Mouse (Mus musculus) MEL (cell line): Measurements from ENCODE around the gene Nudt2. TPM values are rescaled to one million over a fixed set of nuclear protein-coding genes. Genes with fewer than 3 reads are reported as not detected.

Experiments used
- DNase-seq: peaks from one replicate; pipeline ENCODE4 v3.0.0; 2011; ENCODE audit warnings: low read depth, low spot score
- H3K27ac ChIP-seq: 2 replicates; pipeline ENCODE4 v1.5.1; 2012; ENCODE audit warnings: low read depth, mild to moderate bottlenecking, control low read depth, low read length, moderate library complexity; ENCODE audit not compliant: control insufficient read depth
- H3K27me3 ChIP-seq, 2 experiments: fragments of 150-350 bp in 1 of 2; sonication (generic) in 1 of 2; 2 replicates each; pipeline ENCODE4 v1.6.1; 2012; ENCODE audit warnings: low read length in 2 of 2, mild to moderate bottlenecking in 2 of 2, improper control_type of control experiment in 1 of 2, moderate library complexity in 1 of 2; ENCODE audit not compliant: insufficient read depth in 2 of 2, control insufficient read depth in 1 of 2
- H3K36me3 ChIP-seq, 2 experiments: 2 replicates each; pipeline ENCODE4 v1.6.1; 2012 to 2014; ENCODE audit warnings: low read length in 2 of 2, improper control_type of control experiment in 1 of 2, inconsistent platforms in 1 of 2, mild to moderate bottlenecking in 1 of 2; ENCODE audit not compliant: insufficient read depth in 2 of 2, control insufficient read depth in 1 of 2
- H3K4me1 ChIP-seq, 2 experiments: fragments of 150-350 bp in 1 of 2; sonication (generic) in 1 of 2; 2 replicates each; pipeline ENCODE4 v1.6.1; 2012; ENCODE audit warnings: low read length in 2 of 2, improper control_type of control experiment in 1 of 2, mild to moderate bottlenecking in 1 of 2; ENCODE audit not compliant: insufficient read depth in 2 of 2, control insufficient read depth in 1 of 2
- H3K4me3 ChIP-seq, 2 experiments: fragments of 150-350 bp in 1 of 2; sonication (generic) in 1 of 2; 2 replicates each; pipeline ENCODE4 v1.5.1; 2012; ENCODE audit warnings: low read depth in 2 of 2, low read length in 2 of 2, mild to moderate bottlenecking in 2 of 2, moderate library complexity in 2 of 2, control low read depth in 1 of 2, improper control_type of control experiment in 1 of 2; ENCODE audit not compliant: control insufficient read depth in 1 of 2, insufficient read depth in 1 of 2
- H3K79me2 ChIP-seq: 2 replicates; pipeline ENCODE4 v1.6.1; 2012; ENCODE audit warnings: mild to moderate bottlenecking, low read length, moderate library complexity; ENCODE audit not compliant: control insufficient read depth, poor library complexity, insufficient read depth
- H3K9ac ChIP-seq: 2 replicates; pipeline ENCODE4 v1.6.1; 2012; ENCODE audit warnings: low read depth, mild to moderate bottlenecking, control low read depth, low read length, moderate library complexity; ENCODE audit not compliant: control insufficient read depth, poor library complexity, severe bottlenecking
- H3K9me3 ChIP-seq: fragments of 150-350 bp; sonication (generic); replicated peaks from 2 replicates; pipeline ENCODE4 v1.6.1; 2012; ENCODE audit warnings: mild to moderate bottlenecking, low read length, improper control_type of control experiment, moderate library complexity; ENCODE audit not compliant: insufficient read depth
- CHD1 ChIP-seq: IDR thresholded peaks from 2 replicates; pipeline ENCODE4 v1.6.1; 2012; ENCODE audit warnings: low read depth, mild to moderate bottlenecking, inconsistent platforms, low read length, improper control_type of control experiment
- CHD2 ChIP-seq: IDR thresholded peaks from 2 replicates; pipeline ENCODE4 v1.6.1; 2011; ENCODE audit warnings: low read length, improper control_type of control experiment
- CTCF ChIP-seq, 3 experiments: IDR thresholded peaks in 2 of 3; conservative IDR thresholded peaks in 1 of 3; 2 replicates each; pipeline ENCODE4 v1.5.1; 2011 to 2012; ENCODE audit warnings: low read length in 3 of 3, low read depth in 2 of 3, mild to moderate bottlenecking in 2 of 3, improper control_type of control experiment in 1 of 3, inconsistent platforms in 1 of 3, mixed read lengths in 1 of 3, moderate library complexity in 1 of 3; ENCODE audit not compliant: control insufficient read depth in 1 of 3, insufficient read depth in 1 of 3, poor library complexity in 1 of 3, severe bottlenecking in 1 of 3
- E2F4 ChIP-seq: IDR thresholded peaks from 2 replicates; pipeline ENCODE4 v1.6.1; 2011; ENCODE audit warnings: low read depth, low read length, improper control_type of control experiment, borderline replicate concordance
- ELF1 ChIP-seq: IDR thresholded peaks from 2 replicates; pipeline ENCODE4 v1.6.1; 2014; ENCODE audit warnings: low read depth, mild to moderate bottlenecking, inconsistent platforms, low read length, improper control_type of control experiment, moderate library complexity
- EP300 ChIP-seq, 2 experiments: IDR thresholded peaks; 2 replicates each; pipeline ENCODE4 v1.6.1; 2011; ENCODE audit warnings: improper control_type of control experiment in 2 of 2, low read length in 2 of 2, low read depth in 1 of 2, mild to moderate bottlenecking in 1 of 2
- GATA1 ChIP-seq: IDR thresholded peaks from 2 replicates; pipeline ENCODE4 v1.6.1; 2011; ENCODE audit warnings: low read depth, low read length, improper control_type of control experiment
- HCFC1 ChIP-seq: IDR thresholded peaks from 2 replicates; pipeline ENCODE4 v1.6.1; 2012; ENCODE audit warnings: low read depth, mild to moderate bottlenecking, inconsistent platforms, low read length, improper control_type of control experiment, moderate library complexity
- JUND ChIP-seq: IDR thresholded peaks from 2 replicates; pipeline ENCODE4 v1.6.1; 2011; ENCODE audit warnings: low read depth, mild to moderate bottlenecking, improper control_type of control experiment, low read length
- MAFK ChIP-seq: IDR thresholded peaks from 2 replicates; pipeline ENCODE4 v1.6.1; 2011; ENCODE audit warnings: low read depth, mild to moderate bottlenecking, low read length, improper control_type of control experiment, borderline replicate concordance
- MEF2A ChIP-seq: IDR thresholded peaks from 2 replicates; pipeline ENCODE4 v1.6.1; 2014; ENCODE audit warnings: low read depth, mild to moderate bottlenecking, inconsistent platforms, low read length, improper control_type of control experiment; ENCODE audit not compliant: poor library complexity, insufficient replicate concordance, severe bottlenecking; ENCODE audit errors: extremely low read depth
- MXI1 ChIP-seq: IDR thresholded peaks from 2 replicates; pipeline ENCODE4 v1.6.1; 2011; ENCODE audit warnings: mild to moderate bottlenecking, low read depth, low read length, improper control_type of control experiment
- MYB ChIP-seq: IDR thresholded peaks from 2 replicates; pipeline ENCODE4 v1.6.1; 2011; ENCODE audit warnings: mild to moderate bottlenecking, low read depth, low read length, improper control_type of control experiment
- NELFE ChIP-seq: IDR thresholded peaks from 2 replicates; pipeline ENCODE4 v1.6.1; 2011; ENCODE audit warnings: low read depth, low read length, improper control_type of control experiment
- NRF1 ChIP-seq: IDR thresholded peaks from 2 replicates; pipeline ENCODE4 v1.6.1; 2014; ENCODE audit warnings: low read depth, mild to moderate bottlenecking, inconsistent platforms, low read length, improper control_type of control experiment, moderate library complexity; ENCODE audit not compliant: poor library complexity, insufficient read depth, severe bottlenecking
- POLR2AphosphoS2 ChIP-seq: IDR thresholded peaks from 2 replicates; pipeline ENCODE4 v1.6.1; 2011; ENCODE audit warnings: low read length, improper control_type of control experiment
- RAD21 ChIP-seq: IDR thresholded peaks from 2 replicates; pipeline ENCODE4 v1.6.1; 2011; ENCODE audit warnings: mild to moderate bottlenecking, low read depth, low read length, improper control_type of control experiment
- RCOR1 ChIP-seq: IDR thresholded peaks from 2 replicates; pipeline ENCODE4 v1.6.1; 2012; ENCODE audit warnings: low read depth, mild to moderate bottlenecking, inconsistent platforms, low read length, improper control_type of control experiment
- SIN3A ChIP-seq: IDR thresholded peaks from 2 replicates; pipeline ENCODE4 v1.6.1; 2012; ENCODE audit warnings: low read length, improper control_type of control experiment, inconsistent platforms
- SMC3 ChIP-seq: IDR thresholded peaks from 2 replicates; pipeline ENCODE4 v1.6.1; 2011; ENCODE audit warnings: low read depth, low read length, improper control_type of control experiment
- TAL1 ChIP-seq: IDR thresholded peaks from 2 replicates; pipeline ENCODE4 v1.6.1; 2012; ENCODE audit warnings: mild to moderate bottlenecking, inconsistent platforms, low read length, moderate library complexity, mixed read lengths
- TBP ChIP-seq: IDR thresholded peaks from 2 replicates; pipeline ENCODE4 v1.8.0; 2011; ENCODE audit warnings: low read depth, low read length, improper control_type of control experiment
- UBTF ChIP-seq: IDR thresholded peaks from 2 replicates; pipeline ENCODE4 v1.6.1; 2012; ENCODE audit warnings: low read depth, mild to moderate bottlenecking, inconsistent platforms, low read length, improper control_type of control experiment, moderate library complexity, borderline replicate concordance; ENCODE audit not compliant: insufficient read depth
- USF1 ChIP-seq: IDR thresholded peaks from 2 replicates; pipeline ENCODE4 v1.6.1; 2014; ENCODE audit warnings: low read depth, mild to moderate bottlenecking, inconsistent platforms, low read length, improper control_type of control experiment, moderate library complexity
- USF2 ChIP-seq, 2 experiments: IDR thresholded peaks; 2 replicates each; pipeline ENCODE4 v1.6.1; 2011 to 2012; ENCODE audit warnings: improper control_type of control experiment in 2 of 2, low read length in 2 of 2, borderline replicate concordance in 1 of 2, inconsistent platforms in 1 of 2, low read depth in 1 of 2, mild to moderate bottlenecking in 1 of 2; ENCODE audit not compliant: insufficient read depth in 1 of 2
- ZC3H11A ChIP-seq: IDR thresholded peaks from 2 replicates; pipeline ENCODE4 v1.6.1; 2012; ENCODE audit warnings: low read depth, mild to moderate bottlenecking, inconsistent platforms, low read length, improper control_type of control experiment
- ZKSCAN1 ChIP-seq: IDR thresholded peaks from 2 replicates; pipeline ENCODE4 v1.6.1; 2012; ENCODE audit warnings: low read depth, mild to moderate bottlenecking, inconsistent platforms, low read length, improper control_type of control experiment, moderate library complexity
- ZNF384 ChIP-seq: IDR thresholded peaks from 2 replicates; pipeline ENCODE4 v1.6.1; 2012; ENCODE audit warnings: low read depth, mild to moderate bottlenecking, inconsistent platforms, low read length, improper control_type of control experiment
- polyA plus RNA-seq, 2 experiments: library from polyadenylated mRNA; stranded (reverse) in 1 of 2; unstranded in 1 of 2; fragments of >175 nt in 1 of 2; fragments of >200 nt in 1 of 2; gene quantifications; 2 replicates each; pipeline versions ENCODE4 v1.2.1 to v1.2.4; 2012; ENCODE audit warnings: low replicate concordance in 2 of 2, low read depth in 1 of 2; ENCODE audit not compliant: insufficient read length in 2 of 2, insufficient read depth in 1 of 2, missing spikeins in 1 of 2
- total RNA-seq: library from RNA; depleted of rRNA; stranded (reverse); fragments of 300-350 nt; gene quantifications from 2 replicates; pipeline ENCODE4 v1.2.3, GENCODE M21; 2012

The Nudt2 gene
- total and polyA plus RNA-seq, 3 experiments: 19.2 to 25.3 TPM; not detected in 1

DNA sequence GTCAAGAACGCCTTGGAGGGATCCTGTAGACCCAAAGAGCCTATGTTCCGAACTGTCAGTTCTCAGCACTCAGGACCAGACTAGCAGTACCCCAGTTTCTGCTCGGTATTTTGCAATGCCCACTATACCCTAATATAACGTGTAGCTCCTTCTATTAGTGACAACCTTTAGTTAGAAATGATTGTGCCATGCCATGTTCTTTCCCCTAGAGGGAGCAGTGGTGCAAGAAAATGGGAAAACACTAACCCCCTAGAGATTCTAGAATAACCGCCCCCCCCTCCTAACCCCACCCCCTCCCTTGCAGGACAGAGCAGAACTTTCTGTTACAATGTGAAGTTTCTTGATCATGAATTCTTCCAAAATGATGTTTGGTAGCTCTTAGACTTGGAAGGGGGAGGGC is 39.4 kb downstream of the Nudt2 start:
- H3K27me3 ChIP-seq: no peaks in the 10 kb centered on the region
- H3K27ac ChIP-seq: peak overlapping the region; percentile 83
- H3K79me2 ChIP-seq: no peaks in the 10 kb centered on the region
- TF ChIP-seq HCFC1 (peak; percentile 30; the same call in 1 of the 2 replicates), TBP (no peak), NELFE (no peak), JUND (no peak), CTCF (IDR thresholded peaks at IDR 0.05 in 2 of 3, conservative IDR thresholded peaks at IDR 0.05 in 1 of 3; ENCODE audit: control insufficient read depth in 1 of 3, insufficient read depth in 1 of 3, low read depth in 2 of 3, low read length in 3 of 3, poor library complexity in 1 of 3, severe bottlenecking in 1 of 3) (peak in 1 of 3 experiments; percentile 55; a peak in 3 of 6 replicates), CHD1 (no peak), GATA1 (no peak), SMC3 (0 out of 2 replicates have a peak, but pooled peaks have one; percentile 9), ELF1 (no peak), USF2 (IDR thresholded peaks at IDR 0.05; ENCODE audit: borderline replicate concordance in 1 of 2, insufficient read depth in 1 of 2, low read depth in 1 of 2, low read length in 2 of 2) (no peak), MXI1 (no peak)
- H3K4me1 ChIP-seq: peaks cover 4 to 34% of the 10 kb centered on the region in 2 experiments; a peak in 3 of 4 replicates
- H3K4me3 ChIP-seq: no peak overlapping the region
- H3K9me3 ChIP-seq: no peaks in the 10 kb centered on the region
- no peak overlapping the region for H3K9ac ChIP-seq
- peak; percentile 63 for DNase-seq
- H3K36me3 ChIP-seq: peaks cover 0 to 19% of the 10 kb centered on the region in 2 experiments; a peak in 2 of 4 replicates

DNA sequence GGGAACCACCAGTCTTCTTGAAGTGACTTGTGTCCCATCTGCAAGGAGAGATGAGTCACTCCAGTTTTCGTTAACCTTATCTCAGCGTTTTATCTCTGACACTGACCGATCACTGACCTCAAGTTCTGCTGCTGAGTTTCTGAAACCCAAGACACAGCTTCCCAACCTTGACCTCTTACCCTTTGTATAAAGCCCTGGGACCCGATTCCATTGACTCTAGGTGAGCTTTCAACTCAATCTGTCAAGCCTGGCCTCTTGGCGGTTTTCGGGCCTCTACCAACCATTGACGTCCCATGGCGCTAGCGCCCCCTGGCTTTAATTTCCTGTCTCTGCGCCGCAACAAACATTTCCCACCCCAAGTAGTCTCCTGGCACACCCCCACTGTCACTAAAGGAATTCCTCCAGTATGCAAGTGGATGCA is 40.2 kb downstream of the Nudt2 start:
- Histone ChIP-seq H3K79me2 (no peaks in the 10 kb centered on the region), H3K36me3 (peaks cover 0 to 19% of the 10 kb centered on the region in 2 experiments; a peak in 2 of 4 replicates), H3K4me3 (peak overlapping the region in 1 of 2 experiments; percentile 31; a peak in 1 of 4 replicates), H3K9me3 (no peaks in the 10 kb centered on the region), H3K27ac (peak overlapping the region; percentile 83), H3K9ac (no peak overlapping the region), H3K4me1 (peaks cover 4 to 34% of the 10 kb centered on the region in 2 experiments; a peak in 3 of 4 replicates), H3K27me3 (no peaks in the 10 kb centered on the region)
- peak; percentile 66 for DNase-seq
- TF ChIP-seq SIN3A: no peak
- TF ChIP-seq CHD1: no peak
- no peak for TF ChIP-seq USF2 (IDR thresholded peaks at IDR 0.05; ENCODE audit: borderline replicate concordance in 1 of 2, insufficient read depth in 1 of 2, low read depth in 1 of 2, low read length in 2 of 2)
- no peak for TF ChIP-seq RCOR1
- no peak for TF ChIP-seq E2F4
- no peak for TF ChIP-seq ZC3H11A
- no peak for TF ChIP-seq UBTF
- no peak for TF ChIP-seq ZNF384
- TF ChIP-seq CHD2: no peak
- peak; percentile 65; the same call in 1 of the 2 replicates for TF ChIP-seq MYB
- TF ChIP-seq CTCF (IDR thresholded peaks at IDR 0.05 in 2 of 3, conservative IDR thresholded peaks at IDR 0.05 in 1 of 3; ENCODE audit: control insufficient read depth in 1 of 3, insufficient read depth in 1 of 3, low read depth in 2 of 3, low read length in 3 of 3, poor library complexity in 1 of 3, severe bottlenecking in 1 of 3): peak; percentile 42 to 66 (median 57)
- TF ChIP-seq ZKSCAN1: no peak
- TF ChIP-seq MAFK: no peak
- 0 out of 2 replicates have a peak, but pooled peaks have one; percentile 15 for TF ChIP-seq JUND
- TF ChIP-seq GATA1: peak; percentile 67
- no peak for TF ChIP-seq POLR2AphosphoS2
- peak; percentile 9 for TF ChIP-seq RAD21
- no peak for TF ChIP-seq USF1
- no peak for TF ChIP-seq TBP
- no peak for TF ChIP-seq ELF1
- TF ChIP-seq EP300 (IDR thresholded peaks at IDR 0.05; ENCODE audit: low read depth in 1 of 2, low read length in 2 of 2): peak; percentile 14 to 58; a peak in 1 of 4 replicates
- TF ChIP-seq MEF2A: no peak
- no peak for TF ChIP-seq TAL1
- TF ChIP-seq NRF1: no peak
- TF ChIP-seq SMC3: peak; percentile 32
